Comparison of ENCODE assay signal across 8 mouse cellular contexts in the genomic region with DNA sequence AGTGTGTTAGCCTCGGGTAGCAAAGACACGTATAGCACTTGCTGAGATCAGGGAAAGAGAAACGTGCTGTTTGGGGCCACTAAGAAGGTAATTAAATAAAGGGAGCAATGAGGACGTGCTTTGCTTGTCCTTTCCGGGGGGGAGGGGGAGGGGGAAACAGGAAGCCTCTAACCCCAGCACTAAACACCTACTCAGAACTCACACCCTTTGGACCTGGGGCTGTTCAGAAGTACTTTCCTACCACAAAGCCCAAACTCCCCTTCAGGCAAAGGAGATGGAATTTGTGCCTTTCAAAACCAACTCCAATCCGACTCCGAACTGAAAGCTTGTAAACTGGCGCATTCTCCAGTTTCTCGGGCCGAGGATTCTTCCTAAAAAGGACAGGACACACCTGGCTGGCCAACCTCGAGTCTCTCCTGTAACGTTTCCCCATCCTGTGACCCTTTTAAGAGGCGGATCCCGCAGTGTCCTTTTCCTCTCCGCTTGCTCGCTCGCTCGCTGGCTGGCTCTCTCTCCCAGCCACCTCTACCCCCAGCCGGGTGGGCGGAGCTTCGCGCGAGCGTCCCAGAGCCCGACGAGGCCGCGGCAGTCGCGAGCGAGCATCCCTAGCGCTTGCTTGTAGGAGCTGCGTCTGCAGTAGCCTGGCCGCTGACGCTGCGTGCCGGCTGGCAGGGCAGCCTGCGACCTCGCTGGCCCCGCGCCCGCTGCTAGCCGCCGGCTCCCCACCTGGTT. TPM values are rescaled to one million over a fixed set of nuclear protein-coding genes. Genes with fewer than 3 reads are reported as not detected.
A peak's percentile ranks its signal among the peaks of the same experiment; 100 is the strongest.
DNase-seq lines count a peak whose midpoint lies in the region; ATAC-seq and TF ChIP-seq lines count a peak whose summit lies in the region.

No protein-coding gene starts in this region.

- no peaks in the 10 kb centered on the region for H3K36me3 ChIP-seq in hindbrain, embryonic 16.5 days (ENCODE audit: control insufficient read depth, insufficient read depth, low read length)

- H3K27me3 ChIP-seq in hindbrain, embryonic 16.5 days (replicated peaks; ENCODE audit: control insufficient read depth, insufficient read depth, low read length) = peaks cover 6% of the 10 kb centered on the region

- TF ChIP-seq CTCF in cortical plate, adult 2 months (IDR thresholded peaks at IDR 0.05; ENCODE audit: extremely low read depth, insufficient read depth, low read length) = no peak
- TF ChIP-seq CTCF in gastrocnemius, adult 2 months (IDR thresholded peaks at IDR 0.05) = peak; percentile 8; the same call in 1 of the 2 replicates

- H3K9me3 ChIP-seq in hindbrain, embryonic 16.5 days (ENCODE audit: control insufficient read depth, low read length) = no peaks in the 10 kb centered on the region

- H3K4me1 ChIP-seq in cortical plate, adult 2 months (ENCODE audit: control insufficient read depth, insufficient read depth, low read length) = no peaks in the 10 kb centered on the region
- H3K4me1 ChIP-seq in hindbrain, embryonic 16.5 days (ENCODE audit: control insufficient read depth, insufficient read depth, low read depth, low read length) = no peaks in the 10 kb centered on the region

- H3K4me2 ChIP-seq in hindbrain, embryonic 16.5 days (ENCODE audit: low read length) = peak overlapping the region; percentile 54

- H3K9ac ChIP-seq in hindbrain, embryonic 16.5 days (ENCODE audit: low read depth, low read length) = peak overlapping the region; percentile 76

- intact Hi-C loops in gastrocnemius, adult 2 months (cut with DNase I) = no loop called here

- H3K27ac ChIP-seq in cortical plate, adult 2 months (ENCODE audit: insufficient read depth, low read length) = no peak overlapping the region
- H3K27ac ChIP-seq in gastrocnemius, adult 2 months = peak overlapping the region; percentile 85
- 0 out of 2 replicates have a peak overlapping the region, but pooled peaks have one; percentile 12 for H3K27ac ChIP-seq in hindbrain, embryonic 16.5 days (ENCODE audit: low read depth, low read length)

- ATAC-seq in activated CD4-positive, CD25-positive, alpha-beta regulatory T cell, adult 4 months = peak; percentile 91
- peak; percentile 98 for ATAC-seq in hindbrain, embryonic 16.5 days

- peak overlapping the region; percentile 45 for H3K4me3 ChIP-seq in cortical plate, adult 2 months (ENCODE audit: insufficient read depth, low read length)
- H3K4me3 ChIP-seq in gastrocnemius, adult 2 months = peak overlapping the region; percentile 78
- peak overlapping the region; percentile 69 for H3K4me3 ChIP-seq in hindbrain, embryonic 16.5 days (ENCODE audit: low read length)

- TF ChIP-seq POLR2A in cortical plate, adult 2 months (IDR thresholded peaks at IDR 0.05; ENCODE audit: extremely low read depth, insufficient read depth, low read length) = peak; percentile 58

- WGBS in hindbrain, embryonic 16.5 days = 13% methylated on average over 44 of the region's 44 CpGs

- peak; percentile 87 for DNase-seq in gastrocnemius, adult 2 months
- DNase-seq in left cerebral cortex, adult 11 months (ENCODE audit: low spot score) = peak; percentile 64
- peak; percentile 68 for DNase-seq in lung, postnatal 36 days
- peak; percentile 77 for DNase-seq in retina, embryonic 14.5 days (ENCODE audit: low spot score)
- peak; percentile 73 to 78 for DNase-seq in thymus, postnatal 36 days

RNA-seq across cellular contexts. Expression of gene Rnf128, which starts 47.1 kb away (rescaled TPM):
- polyA plus RNA-seq in activated CD4-positive, CD25-positive, alpha-beta regulatory T cell, adult 4 months (2017; shearing (Covaris generic)) = under 1 TPM; 0.41 to 0.46 TPM
- 7.0 and 7.7 TPM in 2 replicates for polyA plus RNA-seq in cortical plate, adult 2 months (2012; rRNA removed)
- 10 to 100 TPM; 14.7 to 26.6 TPM for total RNA-seq in gastrocnemius, adult 2 months (2021)
- 5.5 and 6.7 TPM in 2 replicates for polyA plus RNA-seq in hindbrain, embryonic 16.5 days (2015; fragmentation: Nextera tagmentation; extraction: Ambion mirVana)
